Mouse (Mus musculus): ENCODE measurements at regions not wholly inside any gene's neighbourhood (a gene's known extent, or its start where the extent isn't known, plus 50 kb on each side); places are given as distances from the start of the nearest gene placed in this dataset.
A peak's percentile ranks its signal among the peaks of the same experiment; 100 is the strongest.

GRCm38 (mm10) chr3:113919350-113920179 is 110.8 kb upstream of the Col11a1 start:
- Histone ChIP-seq H3K79me3 (ENCODE audit: low read depth) (no peaks in the 10 kb centered on the region), H3K4me3 (ENCODE audit: insufficient read depth, poor library complexity, severe bottlenecking) (no peak overlapping the region), H3ac (ENCODE audit: control insufficient read depth, insufficient read length, low read depth) (no peak overlapping the region), H3K79me2 (ENCODE audit: control insufficient read depth, insufficient read depth) (no peaks in the 10 kb centered on the region), H3K27me3 (ENCODE audit: control insufficient read depth, insufficient read depth, insufficient read length) (no peaks in the 10 kb centered on the region), H3K36me3 (ENCODE audit: control insufficient read depth, insufficient read depth) (no peaks in the 10 kb centered on the region)
- no peak for TF ChIP-seq MYOD1 (IDR thresholded peaks at IDR 0.05; ENCODE audit: control insufficient read depth, insufficient read length, low read depth)
- TF ChIP-seq CTCF (IDR thresholded peaks at IDR 0.05; ENCODE audit: control insufficient read depth, insufficient read depth, insufficient read length) = no peak
- TF ChIP-seq MYOG (IDR thresholded peaks at IDR 0.05; ENCODE audit: control insufficient read depth, extremely low read depth, insufficient read length) = no peak
- no peak for TF ChIP-seq MAX (IDR thresholded peaks at IDR 0.05)
- no peak for TF ChIP-seq USF1 (IDR thresholded peaks at IDR 0.05; ENCODE audit: low read depth)
- TF ChIP-seq CEBPB (IDR thresholded peaks at IDR 0.05; ENCODE audit: low read depth) = no peak

GRCm38 (mm10) chr3:113931553-113931952 is 98.8 kb upstream of the Col11a1 start:
- Histone ChIP-seq H3K4me3 (ENCODE audit: insufficient read depth, poor library complexity, severe bottlenecking) (no peak overlapping the region), H3ac (ENCODE audit: control insufficient read depth, insufficient read length, low read depth) (no peak overlapping the region), H3K79me3 (ENCODE audit: low read depth) (no peaks in the 10 kb centered on the region), H3K79me2 (ENCODE audit: control insufficient read depth, insufficient read depth) (no peaks in the 10 kb centered on the region), H3K36me3 (ENCODE audit: control insufficient read depth, insufficient read depth) (no peaks in the 10 kb centered on the region), H3K27me3 (ENCODE audit: control insufficient read depth, insufficient read depth, insufficient read length) (no peaks in the 10 kb centered on the region)
- TF ChIP-seq FOSL1 (IDR thresholded peaks at IDR 0.05; ENCODE audit: insufficient read depth, low read length, poor library complexity, severe bottlenecking) (no peak), MYOD1 (IDR thresholded peaks at IDR 0.05; ENCODE audit: control insufficient read depth, insufficient read length, low read depth) (no peak), USF1 (IDR thresholded peaks at IDR 0.05; ENCODE audit: low read depth) (no peak), CTCF (IDR thresholded peaks at IDR 0.05; ENCODE audit: control insufficient read depth, insufficient read depth, insufficient read length) (no peak), CEBPB (IDR thresholded peaks at IDR 0.05; ENCODE audit: low read depth) (no peak), MYOG (IDR thresholded peaks at IDR 0.05; ENCODE audit: control insufficient read depth, extremely low read depth, insufficient read length) (no peak), MAX (IDR thresholded peaks at IDR 0.05) (no peak)

GRCm38 (mm10) chr3:113950501-113950900 is 79.8 kb upstream of the Col11a1 start:
- no peak overlapping the region for H3K4me3 ChIP-seq (ENCODE audit: insufficient read depth, poor library complexity, severe bottlenecking)
- no peaks in the 10 kb centered on the region for H3K79me3 ChIP-seq (ENCODE audit: low read depth)
- no peak for TF ChIP-seq MYOG (IDR thresholded peaks at IDR 0.05; ENCODE audit: control insufficient read depth, extremely low read depth, insufficient read length)
- TF ChIP-seq MAX (IDR thresholded peaks at IDR 0.05) = no peak
- no peak for TF ChIP-seq CTCF (IDR thresholded peaks at IDR 0.05; ENCODE audit: control insufficient read depth, insufficient read depth, insufficient read length)
- no peak for TF ChIP-seq FOSL1 (IDR thresholded peaks at IDR 0.05; ENCODE audit: insufficient read depth, low read length, poor library complexity, severe bottlenecking)
- no peaks in the 10 kb centered on the region for H3K79me2 ChIP-seq (ENCODE audit: control insufficient read depth, insufficient read depth)
- no peak overlapping the region for H3ac ChIP-seq (ENCODE audit: control insufficient read depth, insufficient read length, low read depth)
- H3K36me3 ChIP-seq (ENCODE audit: control insufficient read depth, insufficient read depth) = no peaks in the 10 kb centered on the region
- no peaks in the 10 kb centered on the region for H3K27me3 ChIP-seq (ENCODE audit: control insufficient read depth, insufficient read depth, insufficient read length)

- TF ChIP-seq CEBPB (IDR thresholded peaks at IDR 0.05; ENCODE audit: low read depth) (peak; percentile 34), MYOG (IDR thresholded peaks at IDR 0.05; ENCODE audit: control insufficient read depth, extremely low read depth, insufficient read length) (no peak), FOSL1 (IDR thresholded peaks at IDR 0.05; ENCODE audit: insufficient read depth, low read length, poor library complexity, severe bottlenecking) (peak; percentile 5)
- Histone ChIP-seq H3K36me3 (ENCODE audit: control insufficient read depth, insufficient read depth) (no peaks in the 10 kb centered on the region), H3K79me3 (ENCODE audit: low read depth) (no peaks in the 10 kb centered on the region), H3K27me3 (ENCODE audit: control insufficient read depth, insufficient read depth, insufficient read length) (no peaks in the 10 kb centered on the region), H3K4me3 (ENCODE audit: insufficient read depth, poor library complexity, severe bottlenecking) (no peak overlapping the region), H3K79me2 (ENCODE audit: control insufficient read depth, insufficient read depth) (no peaks in the 10 kb centered on the region), H3ac (ENCODE audit: control insufficient read depth, insufficient read length, low read depth) (no peak overlapping the region)
These were observed 77.9 kb upstream of the Col11a1 start for GRCm38 (mm10) chr3:113952468-113952867.

- no peak overlapping the region for H3K4me3 ChIP-seq (ENCODE audit: insufficient read depth, poor library complexity, severe bottlenecking)
- H3K36me3 ChIP-seq (ENCODE audit: control insufficient read depth, insufficient read depth) = no peaks in the 10 kb centered on the region
- H3K79me3 ChIP-seq (ENCODE audit: low read depth) = no peaks in the 10 kb centered on the region
- no peak overlapping the region for H3ac ChIP-seq (ENCODE audit: control insufficient read depth, insufficient read length, low read depth)
- H3K79me2 ChIP-seq (ENCODE audit: control insufficient read depth, insufficient read depth) = no peaks in the 10 kb centered on the region
- no peaks in the 10 kb centered on the region for H3K27me3 ChIP-seq (ENCODE audit: control insufficient read depth, insufficient read depth, insufficient read length)
- no peak for TF ChIP-seq FOSL1 (IDR thresholded peaks at IDR 0.05; ENCODE audit: insufficient read depth, low read length, poor library complexity, severe bottlenecking)
- TF ChIP-seq USF1 (IDR thresholded peaks at IDR 0.05; ENCODE audit: low read depth) = no peak
- TF ChIP-seq CEBPB (IDR thresholded peaks at IDR 0.05; ENCODE audit: low read depth) = peak; percentile 35
- TF ChIP-seq MYOG (IDR thresholded peaks at IDR 0.05; ENCODE audit: control insufficient read depth, extremely low read depth, insufficient read length) = no peak
- TF ChIP-seq MYOD1 (IDR thresholded peaks at IDR 0.05; ENCODE audit: control insufficient read depth, insufficient read length, low read depth) = no peak
These were observed 77.2 kb upstream of the Col11a1 start for GRCm38 (mm10) chr3:113953113-113953512.

GRCm38 (mm10) chr3:113954486-113954885 is 75.9 kb upstream of the Col11a1 start:
- Histone ChIP-seq H3K79me2 (ENCODE audit: control insufficient read depth, insufficient read depth) (no peaks in the 10 kb centered on the region), H3K36me3 (ENCODE audit: control insufficient read depth, insufficient read depth) (no peaks in the 10 kb centered on the region), H3K4me3 (ENCODE audit: insufficient read depth, poor library complexity, severe bottlenecking) (no peak overlapping the region), H3K27me3 (ENCODE audit: control insufficient read depth, insufficient read depth, insufficient read length) (no peaks in the 10 kb centered on the region), H3ac (ENCODE audit: control insufficient read depth, insufficient read length, low read depth) (no peak overlapping the region), H3K79me3 (ENCODE audit: low read depth) (no peaks in the 10 kb centered on the region)
- TF ChIP-seq MAX (IDR thresholded peaks at IDR 0.05) (no peak), USF1 (IDR thresholded peaks at IDR 0.05; ENCODE audit: low read depth) (no peak), MYOG (IDR thresholded peaks at IDR 0.05; ENCODE audit: control insufficient read depth, extremely low read depth, insufficient read length) (no peak), MYOD1 (IDR thresholded peaks at IDR 0.05; ENCODE audit: control insufficient read depth, insufficient read length, low read depth) (no peak), CEBPB (IDR thresholded peaks at IDR 0.05; ENCODE audit: low read depth) (no peak), CTCF (IDR thresholded peaks at IDR 0.05; ENCODE audit: control insufficient read depth, insufficient read depth, insufficient read length) (no peak), FOSL1 (IDR thresholded peaks at IDR 0.05; ENCODE audit: insufficient read depth, low read length, poor library complexity, severe bottlenecking) (no peak)
